Mouse (Mus musculus) E14TG2a.4 (cell line): ENCODE measurements around the gene Prr29.

Source experiments
- CTCF ChIP-seq: conservative IDR thresholded peaks from 2 replicates; pipeline ENCODE4 v1.5.1; 2014; ENCODE audit warnings: low read length
- NANOG ChIP-seq: IDR thresholded peaks from 2 replicates; pipeline ENCODE4 v1.6.1; 2014; ENCODE audit warnings: borderline replicate concordance, low read length, mixed read lengths

GRCm38 (mm10) chr11:106355382-106356128, 9.7 kb upstream of the Prr29 start:
- TF ChIP-seq CTCF (no peak), NANOG (no peak)
